Mouse (Mus musculus) heart, adult 9 months (tissue): Measurements from ENCODE around the gene Man1c1.

Source experiments
- DNase-seq, 2 experiments: peaks; one replicate each; pipeline ENCODE4 v3.0.0; 2022; ENCODE audit warnings: low spot score in 2 of 2

Man1c1 gene

GRCm38 (mm10) chr4:134674970-134675369 lies 29.1 kb downstream of the Man1c1 start:
- no peak for DNase-seq

DNA sequence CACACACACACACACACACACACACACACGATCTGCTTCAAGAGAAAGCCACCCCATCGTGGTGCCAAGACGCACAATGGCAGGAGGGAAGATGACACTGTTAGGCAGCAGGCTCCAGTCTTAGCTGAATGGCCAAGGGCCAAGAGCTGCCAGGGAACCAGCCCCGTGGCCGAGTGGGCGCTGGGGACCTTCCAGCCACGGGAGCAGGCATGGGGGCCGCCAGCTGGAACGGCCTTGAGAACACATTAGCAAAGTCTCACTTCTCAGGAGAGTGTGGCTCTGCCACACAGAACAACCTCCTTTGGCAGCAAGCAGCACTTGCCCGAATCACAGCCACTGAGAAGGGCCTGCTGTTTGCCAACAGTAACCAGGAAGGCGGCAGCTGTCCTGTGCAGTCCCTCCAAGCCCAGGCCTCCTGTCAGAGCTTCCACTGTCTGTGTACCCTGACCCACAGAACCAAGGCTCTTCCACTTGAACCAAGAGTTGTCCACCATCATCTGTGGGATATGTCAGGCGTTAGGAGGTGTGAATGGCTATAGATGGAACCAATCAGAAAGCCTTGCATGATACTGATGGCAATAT lies 30.1 kb downstream of the Man1c1 start:
- no peak for DNase-seq

DNA sequence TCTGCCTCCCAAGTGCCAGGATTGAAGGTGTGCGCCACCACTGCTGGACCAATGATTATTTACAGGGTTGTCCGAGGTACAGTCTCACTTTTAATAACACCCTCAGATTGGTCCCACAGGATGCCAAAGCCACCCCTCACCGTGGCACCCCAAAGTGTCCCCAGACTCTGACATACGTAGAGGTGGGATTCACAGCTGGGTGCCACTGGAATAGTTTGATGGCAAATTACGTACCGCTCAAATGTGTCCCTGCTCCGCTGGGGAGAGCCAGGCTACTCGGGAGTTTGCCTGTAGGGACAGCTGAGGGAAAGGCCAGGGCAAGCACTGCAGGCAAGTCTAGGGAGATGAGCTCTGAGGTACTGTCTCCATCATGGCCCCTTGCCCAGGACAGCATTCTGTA lies 30.9 kb downstream of the Man1c1 start:
- DNase-seq: no peak

DNA sequence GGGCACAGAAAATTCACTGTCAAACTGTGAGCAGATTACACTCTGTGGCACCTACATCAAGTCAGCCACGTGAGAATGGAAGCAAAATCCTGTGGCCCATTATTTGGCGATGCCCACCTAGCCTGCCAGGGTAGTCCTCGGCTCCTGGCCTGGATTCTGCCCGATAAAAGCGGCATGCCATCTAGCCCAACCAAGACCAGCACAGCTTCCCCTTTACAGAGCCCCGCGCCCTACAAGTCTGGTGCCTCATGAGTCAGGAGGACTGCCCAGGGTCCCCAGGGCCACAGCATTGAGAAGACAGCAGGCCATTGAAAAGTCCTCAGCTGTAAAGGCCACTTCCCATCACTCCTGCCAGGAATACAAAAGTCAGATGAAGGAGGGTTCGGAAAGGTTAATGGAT lies 31.8 kb downstream of the Man1c1 start:
- DNase-seq: no peak

- DNase-seq: no peak
These were observed 32.4 kb downstream of the Man1c1 start for GRCm38 (mm10) chr4:134671660-134672173.

GRCm38 (mm10) chr4:134669742-134670354 lies 34.2 kb downstream of the Man1c1 start:
- DNase-seq: no peak

- no peak for DNase-seq
These were observed 35.6 kb downstream of the Man1c1 start for GRCm38 (mm10) chr4:134668355-134669028.

GRCm38 (mm10) chr4:134666391-134666790 lies 37.7 kb downstream of the Man1c1 start:
- no peak for DNase-seq

GRCm38 (mm10) chr4:134663052-134663451 lies 41.0 kb downstream of the Man1c1 start:
- peak; percentile 40 to 55 for DNase-seq

DNA sequence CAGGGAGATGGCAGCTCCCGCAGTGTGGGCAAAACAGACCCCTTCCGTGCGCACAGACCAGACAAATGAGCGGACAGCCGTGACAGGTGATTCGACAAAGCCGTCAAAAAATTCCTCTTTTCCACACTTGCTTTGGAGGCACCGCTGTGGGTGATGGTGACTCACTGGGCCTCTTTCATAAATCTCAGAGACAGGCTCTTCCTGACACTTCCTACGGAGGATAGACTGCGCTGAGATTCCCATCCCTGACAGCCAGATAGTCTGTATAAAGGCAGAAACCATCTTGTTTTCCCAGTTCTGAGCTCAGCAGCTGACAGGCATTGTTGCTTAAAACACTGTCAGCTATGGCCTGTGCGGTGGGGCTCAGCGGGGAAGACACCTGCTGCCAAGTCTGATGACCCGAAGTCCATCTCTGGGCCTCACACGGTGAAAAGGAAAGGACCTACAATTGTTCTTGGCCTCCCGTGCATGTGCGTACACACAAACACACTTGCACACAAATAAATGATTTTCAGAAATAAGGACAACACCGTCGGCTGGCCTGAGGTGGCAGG lies 43.4 kb downstream of the Man1c1 start:
- no peak for DNase-seq

- DNase-seq: no peak
These were observed 44.5 kb downstream of the Man1c1 start for GRCm38 (mm10) chr4:134659354-134660301.

GRCm38 (mm10) chr4:134657473-134657872 lies 46.6 kb downstream of the Man1c1 start:
- DNase-seq: no peak

DNA sequence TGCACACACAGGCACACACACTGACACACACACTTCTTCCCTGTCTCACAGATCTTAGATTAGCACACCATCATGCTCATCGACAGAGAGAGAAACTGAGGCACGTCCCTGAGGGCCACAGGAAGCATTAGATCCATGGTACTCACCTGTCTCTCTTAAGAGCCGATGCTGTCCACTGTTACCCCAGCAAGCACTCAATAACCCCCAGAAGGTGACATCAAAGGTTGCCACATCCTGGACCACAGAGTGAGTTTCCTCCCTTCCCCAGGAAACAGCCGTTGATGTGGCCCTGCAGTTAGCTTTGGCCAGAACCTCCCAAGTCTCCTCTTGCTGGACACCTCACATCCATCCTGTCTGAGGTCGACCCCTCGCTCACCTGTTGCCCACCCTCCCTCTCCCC lies 49.7 kb downstream of the Man1c1 start:
- no peak for DNase-seq

DNA sequence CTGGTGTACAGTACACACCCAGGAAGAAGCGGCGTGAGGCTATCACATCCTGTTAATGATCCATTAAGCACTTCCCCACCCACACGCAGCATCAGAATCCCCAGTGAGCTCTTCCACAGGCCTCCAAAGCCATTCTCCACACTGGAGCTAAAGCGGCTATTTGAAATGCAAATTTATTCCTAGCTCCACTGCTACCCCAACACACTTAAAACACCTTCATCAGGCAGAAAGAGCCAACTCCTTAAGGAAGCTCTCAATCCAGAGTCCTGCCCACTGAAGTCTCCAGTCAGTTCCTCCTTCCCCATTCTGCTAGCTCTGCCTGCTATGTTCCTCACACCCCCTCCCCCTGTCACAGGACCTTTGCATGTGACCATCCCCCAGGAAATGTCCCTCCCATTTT lies 51.4 kb downstream of the Man1c1 start:
- DNase-seq: no peak

DNA sequence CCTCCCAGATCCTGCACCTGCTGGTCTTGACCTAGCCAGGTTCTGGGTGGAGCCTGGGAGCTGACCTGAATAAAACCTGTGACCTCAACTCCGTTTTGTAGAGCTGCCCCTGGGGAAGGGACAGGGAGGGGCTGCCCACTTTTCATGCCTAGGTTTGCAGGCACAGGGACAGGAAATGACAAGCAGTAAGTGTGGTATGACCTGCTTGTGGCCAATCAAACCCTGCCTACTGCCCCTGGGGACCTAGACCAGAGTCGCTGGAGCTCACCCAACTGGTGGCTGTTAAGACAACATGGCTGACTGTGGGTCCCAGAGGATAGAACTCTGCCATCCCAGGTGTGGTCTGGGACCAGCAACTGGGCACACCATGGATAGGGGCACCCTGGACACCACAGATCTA lies 51.9 kb downstream of the Man1c1 start:
- DNase-seq: no peak

- DNase-seq: peak; percentile 74 to 81
These were observed 52.7 kb downstream of the Man1c1 start for GRCm38 (mm10) chr4:134651358-134651757.

DNA sequence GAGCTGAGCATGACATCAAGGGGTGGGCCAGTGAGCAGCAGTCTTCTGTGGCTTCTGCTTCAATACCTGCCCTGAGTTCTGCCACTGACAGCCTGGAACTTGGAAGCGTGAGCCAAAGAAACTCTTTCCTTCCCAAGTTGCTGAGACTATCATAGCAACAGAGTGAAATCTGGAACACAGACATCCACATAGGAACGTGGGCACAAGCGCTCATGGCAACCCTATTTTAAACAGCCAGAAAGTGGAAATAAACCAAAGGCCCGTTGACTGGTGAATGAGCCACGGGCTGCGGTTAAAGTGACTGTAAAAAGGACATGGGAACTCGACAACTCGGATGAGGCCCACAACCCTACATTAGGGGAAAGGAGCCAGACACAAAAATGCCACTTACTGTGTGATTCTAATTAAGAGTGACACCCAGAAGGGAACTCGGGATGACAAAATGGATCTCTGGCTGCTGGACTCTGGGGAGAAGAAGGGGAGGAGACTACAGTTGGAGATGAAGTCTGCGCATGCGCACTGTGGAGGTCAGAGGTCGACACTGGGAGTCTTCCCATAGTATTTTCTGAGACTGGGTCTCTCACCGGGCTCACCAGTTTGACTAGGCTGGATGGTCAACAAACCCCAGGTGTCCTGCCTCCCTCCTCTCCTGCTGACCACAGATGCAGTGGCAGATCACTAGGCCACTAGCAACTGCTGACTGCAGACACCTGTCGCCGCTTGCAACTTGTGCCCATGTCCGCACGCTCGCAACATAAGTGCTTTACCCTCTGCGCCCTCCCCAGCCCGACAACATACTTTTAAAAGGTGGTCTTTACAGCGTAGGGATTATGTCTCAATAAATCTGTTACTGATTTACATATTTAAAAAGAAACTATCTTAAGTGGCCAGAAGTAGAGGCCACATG lies 58.8 kb downstream of the Man1c1 start:
- DNase-seq: no peak

- no peak for DNase-seq
These were observed 59.7 kb downstream of the Man1c1 start for GRCm38 (mm10) chr4:134644410-134644809.

- DNase-seq: no peak
These were observed 62.2 kb downstream of the Man1c1 start for GRCm38 (mm10) chr4:134641711-134642516.

DNA sequence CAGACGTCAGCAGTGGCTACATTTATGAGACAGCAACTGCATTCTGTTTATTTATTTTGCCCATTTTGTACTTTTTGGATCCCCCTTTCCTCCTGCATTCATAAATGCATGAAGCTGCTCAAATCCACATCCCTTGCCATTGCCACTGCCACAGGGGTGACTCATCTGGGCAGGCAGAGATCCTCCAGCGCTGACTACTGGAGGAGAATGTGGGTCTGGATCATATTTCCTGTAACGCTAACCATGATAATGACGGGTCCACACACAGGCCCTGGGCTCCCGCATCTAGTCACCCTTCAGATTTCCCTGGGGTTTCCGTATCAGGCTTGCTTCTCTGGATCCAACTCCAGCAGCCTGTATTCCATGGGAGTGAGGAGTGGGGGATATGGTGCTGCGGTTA lies 64.8 kb downstream of the Man1c1 start:
- DNase-seq: no peak
